Mouse (Mus musculus) erythroblast, embryonic 14.5 days (primary cell): Measurements from ENCODE around the gene Dnaic2. TPM values are rescaled to one million over a fixed set of nuclear protein-coding genes. Genes with fewer than 3 reads are reported as not detected.

Experiments
- H3K27me3 ChIP-seq: 2 replicates; pipeline ENCODE4 v1.6.1; 2012; ENCODE audit warnings: inconsistent platforms; ENCODE audit not compliant: control insufficient read depth
- H3K36me3 ChIP-seq: 2 replicates; pipeline ENCODE4 v1.6.1; 2012; ENCODE audit warnings: mild to moderate bottlenecking, inconsistent platforms; ENCODE audit not compliant: control insufficient read depth
- H3K4me1 ChIP-seq: 2 replicates; pipeline ENCODE4 v1.6.1; 2012; ENCODE audit warnings: inconsistent platforms; ENCODE audit not compliant: control insufficient read depth
- H3K4me3 ChIP-seq: replicated peaks from 2 replicates; pipeline ENCODE3; 2012; ENCODE audit warnings: moderate library complexity, mild to moderate bottlenecking, inconsistent platforms
- H3K9me3 ChIP-seq: 2 replicates; pipeline ENCODE4 v1.6.1; 2012; ENCODE audit warnings: low read length, inconsistent platforms, mixed read lengths; ENCODE audit not compliant: control insufficient read depth
- GATA1 ChIP-seq: IDR thresholded peaks from 2 replicates; pipeline ENCODE4 v1.6.1; 2012; ENCODE audit warnings: low read length, inconsistent platforms, mixed read lengths
- TAL1 ChIP-seq: IDR thresholded peaks from 3 replicates; pipeline ENCODE4 v1.6.1; 2012; ENCODE audit warnings: low read length, inconsistent platforms, mixed read lengths
- polyA plus RNA-seq: library from polyadenylated mRNA; stranded (reverse); fragments of >175 nt; gene quantifications from 2 replicates; pipeline ENCODE4 v1.2.3, GENCODE M21; 2012

Gene Dnaic2
- polyA plus RNA-seq, 1 experiment = not detected

DNA sequence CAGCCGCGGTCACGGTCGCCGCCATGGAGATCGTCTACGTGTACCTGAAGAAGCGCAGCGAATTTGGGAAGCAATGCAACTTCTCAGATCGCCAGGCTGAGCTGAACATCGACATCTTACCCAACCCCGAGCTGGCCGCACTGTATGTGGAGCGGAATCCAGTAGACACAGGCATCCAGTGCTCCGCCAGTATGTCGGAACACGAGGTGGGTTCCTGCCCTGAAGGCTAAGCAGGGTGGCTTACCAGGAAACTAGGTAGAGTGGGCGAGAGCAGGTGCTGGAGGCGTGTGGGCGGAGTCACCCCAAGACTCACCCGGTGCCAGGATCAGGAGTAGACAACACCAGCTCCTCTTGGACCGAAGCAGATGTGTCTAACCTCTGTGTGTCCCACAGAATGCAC lies 5.7 kb downstream of the Dnaic2 start:
- Histone ChIP-seq H3K9me3 (no peaks in the 10 kb centered on the region), H3K27me3 (peaks cover 4% of the 10 kb centered on the region), H3K4me1 (no peaks in the 10 kb centered on the region), H3K36me3 (no peaks in the 10 kb centered on the region), H3K4me3 (no peak overlapping the region)
- no peak for TF ChIP-seq TAL1
- TF ChIP-seq GATA1 = no peak

DNA sequence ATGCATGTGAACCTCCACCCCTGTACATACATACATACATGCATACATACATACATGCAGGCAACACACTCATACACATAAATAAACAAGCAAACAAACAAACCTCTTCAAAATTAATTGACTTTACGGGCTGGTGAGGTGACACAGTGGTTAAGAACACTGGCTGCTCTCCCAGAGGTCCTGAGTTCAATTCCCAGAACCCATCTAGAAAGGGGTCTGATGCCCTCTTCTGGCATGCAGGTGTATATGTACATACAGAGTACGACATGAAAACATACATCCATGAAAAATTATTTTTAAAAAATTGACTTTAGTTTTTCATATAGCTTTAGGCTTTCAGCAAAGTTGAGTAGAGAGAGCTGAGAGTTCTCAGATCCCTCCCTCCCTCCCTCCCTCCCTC lies 8.9 kb downstream of the Dnaic2 start:
- Histone ChIP-seq H3K36me3 (no peaks in the 10 kb centered on the region), H3K4me3 (no peak overlapping the region), H3K27me3 (no peaks in the 10 kb centered on the region), H3K9me3 (no peaks in the 10 kb centered on the region), H3K4me1 (no peaks in the 10 kb centered on the region)
- TF ChIP-seq GATA1 (no peak), TAL1 (no peak)

- no peaks in the 10 kb centered on the region for H3K9me3 ChIP-seq
- H3K4me3 ChIP-seq = no peak overlapping the region
- H3K27me3 ChIP-seq = no peaks in the 10 kb centered on the region
- no peak for TF ChIP-seq GATA1
- TF ChIP-seq TAL1 = no peak
- H3K36me3 ChIP-seq = no peaks in the 10 kb centered on the region
- no peaks in the 10 kb centered on the region for H3K4me1 ChIP-seq
These were observed 9.9 kb downstream of the Dnaic2 start for GRCm38 (mm10) chr11:114736913-114737624.

- Histone ChIP-seq H3K36me3 (no peaks in the 10 kb centered on the region), H3K4me1 (no peaks in the 10 kb centered on the region; the same call in 1 of the 2 replicates), H3K27me3 (0 out of 2 replicates have a peak, but pooled peaks cover 2% of the 10 kb centered on the region), H3K9me3 (no peaks in the 10 kb centered on the region), H3K4me3 (no peak overlapping the region)
- no peak for TF ChIP-seq GATA1
- TF ChIP-seq TAL1 = no peak
These were observed 13.4 kb downstream of the Dnaic2 start for GRCm38 (mm10) chr11:114740598-114740997.

GRCm38 (mm10) chr11:114741451-114741850 lies 14.2 kb downstream of the Dnaic2 start:
- H3K36me3 ChIP-seq = no peaks in the 10 kb centered on the region
- H3K9me3 ChIP-seq = no peaks in the 10 kb centered on the region
- H3K27me3 ChIP-seq = 0 out of 2 replicates have a peak, but pooled peaks cover 2% of the 10 kb centered on the region
- TF ChIP-seq TAL1 (no peak), GATA1 (no peak)
- no peaks in the 10 kb centered on the region; the same call in 1 of the 2 replicates for H3K4me1 ChIP-seq
- H3K4me3 ChIP-seq = no peak overlapping the region

DNA sequence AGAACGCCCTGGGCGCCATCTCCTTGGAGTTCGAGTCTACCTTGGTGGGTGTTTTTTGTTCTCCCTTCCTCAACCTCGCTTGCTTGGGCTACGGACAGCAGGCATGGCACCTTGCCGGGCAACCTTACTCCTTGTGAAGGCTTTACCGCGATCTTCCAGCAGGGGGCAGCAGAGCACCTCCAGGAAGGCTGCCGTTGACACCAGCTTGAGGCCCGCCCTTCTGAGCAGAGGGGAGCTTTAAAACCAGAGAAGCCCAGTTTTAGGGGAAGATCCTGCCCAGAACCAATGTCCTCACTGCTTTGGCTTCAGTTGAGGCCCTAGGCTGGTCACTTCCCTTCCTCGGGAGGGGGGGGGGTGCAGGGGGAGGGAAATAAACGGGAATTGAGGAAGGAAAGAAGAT lies 17.9 kb downstream of the Dnaic2 start:
- no peaks in the 10 kb centered on the region for H3K36me3 ChIP-seq
- no peaks in the 10 kb centered on the region for H3K9me3 ChIP-seq
- no peaks in the 10 kb centered on the region; the same call in 1 of the 2 replicates for H3K4me1 ChIP-seq
- TF ChIP-seq TAL1 (no peak), GATA1 (no peak)
- H3K4me3 ChIP-seq = no peak overlapping the region
- H3K27me3 ChIP-seq = 0 out of 2 replicates have a peak, but pooled peaks cover 2% of the 10 kb centered on the region

- no peak for TF ChIP-seq GATA1
- TF ChIP-seq TAL1 = no peak
- H3K4me3 ChIP-seq = no peak overlapping the region
- H3K36me3 ChIP-seq = no peaks in the 10 kb centered on the region
- 0 out of 2 replicates have a peak, but pooled peaks cover 2% of the 10 kb centered on the region for H3K27me3 ChIP-seq
- no peaks in the 10 kb centered on the region; the same call in 1 of the 2 replicates for H3K4me1 ChIP-seq
- no peaks in the 10 kb centered on the region for H3K9me3 ChIP-seq
These were observed 20.4 kb downstream of the Dnaic2 start for GRCm38 (mm10) chr11:114747564-114748138.

DNA sequence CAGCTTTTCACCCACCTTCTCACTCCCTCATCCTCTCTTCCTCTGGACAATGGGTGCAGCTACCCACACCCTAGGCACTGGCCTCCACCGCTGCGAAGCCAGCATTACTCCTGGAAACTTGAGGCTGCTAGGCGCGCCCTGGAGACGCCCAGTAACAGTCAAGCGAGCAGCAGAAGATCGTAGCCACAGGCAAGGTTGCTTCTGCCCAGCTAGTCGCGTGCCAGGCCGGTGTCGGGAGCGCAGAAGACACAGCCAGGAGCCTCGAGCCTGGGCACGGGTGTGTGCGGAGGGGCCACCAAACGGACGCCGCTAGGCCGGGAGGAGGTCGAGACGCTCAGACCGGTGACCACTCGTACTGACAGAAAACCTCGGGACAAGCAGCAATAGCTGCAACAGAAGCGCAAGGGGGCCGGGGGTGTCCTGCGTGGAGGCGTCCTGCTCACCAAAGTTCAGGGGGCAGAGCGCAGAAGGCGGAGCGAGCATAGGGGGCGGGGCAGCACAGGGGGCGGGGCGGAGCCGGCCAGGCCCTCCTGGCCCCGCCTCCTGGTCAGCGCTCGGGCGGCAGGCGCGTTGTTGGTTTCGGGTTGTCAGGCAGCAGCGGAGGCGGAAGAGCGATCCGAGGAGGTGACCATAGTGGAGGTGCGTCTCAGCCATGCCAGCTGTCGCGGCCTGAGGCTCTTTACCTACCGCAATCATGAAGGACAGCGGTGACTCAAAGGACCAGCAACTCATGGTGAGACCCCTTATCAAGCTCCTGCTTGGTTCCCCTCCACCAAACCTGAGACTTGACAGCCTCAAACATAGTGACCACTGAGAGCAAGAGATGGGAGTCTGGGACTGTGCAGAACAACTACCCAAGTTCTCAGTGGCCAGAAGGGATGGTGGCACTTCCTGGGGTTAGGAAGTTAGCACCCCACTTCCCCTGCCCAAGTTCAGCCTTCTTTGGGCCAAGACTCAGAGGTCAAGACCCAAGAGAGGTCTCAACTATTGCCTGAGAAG lies 37.9 kb downstream of the Dnaic2 start, which contains the start of gene Kif19a:
Gene Kif19a, plus strand, starts transcription at position 569 of the 999 bp plus-strand sequence.
- H3K36me3 ChIP-seq = no peaks in the 10 kb centered on the region
- H3K27me3 ChIP-seq = peaks cover 21% of the 10 kb centered on the region
- peaks cover 7% of the 10 kb centered on the region for H3K4me1 ChIP-seq
- H3K9me3 ChIP-seq = no peaks in the 10 kb centered on the region
- H3K4me3 ChIP-seq = peak within 1 kb of the TSS; percentile 45
- TF ChIP-seq GATA1 = no peak

- Histone ChIP-seq H3K36me3 (no peaks in the 10 kb centered on the region), H3K4me1 (peaks cover 5% of the 10 kb centered on the region), H3K27me3 (peaks cover 17% of the 10 kb centered on the region), H3K4me3 (no peak overlapping the region), H3K9me3 (no peaks in the 10 kb centered on the region)
- TF ChIP-seq GATA1 = no peak
- TF ChIP-seq TAL1 = no peak
These were observed 42.7 kb downstream of the Dnaic2 start for GRCm38 (mm10) chr11:114769911-114770310.
